Mouse (Mus musculus) c-Kit-negative CD71-positive TER-119-positive erythroid progenitor cells, embryonic 14.5 days (primary cell): ENCODE data around the gene Ube2u.
"Not testable (repeated sequence)": the region's sequence is repeated elsewhere in the genome, so short reads cannot be mapped to it uniquely, and the experiment has no call there.

ENCODE experiments used
- DNase-seq: peaks from one replicate; pipeline ENCODE4 v3.0.0-alpha.2; 2013; ENCODE audit warnings: low read depth, low spot score

Gene Ube2u

GRCm38 (mm10) chr4:100478592-100479321 is at the start of gene Ube2u:
Gene Ube2u (plus strand): TSS chr4:100478849.
- DNase-seq, result no peak

- DNase-seq, result no peak
Observed at GRCm38 (mm10) chr4:100429371-100429900, 49.2 kb upstream of the Ube2u start.

DNA sequence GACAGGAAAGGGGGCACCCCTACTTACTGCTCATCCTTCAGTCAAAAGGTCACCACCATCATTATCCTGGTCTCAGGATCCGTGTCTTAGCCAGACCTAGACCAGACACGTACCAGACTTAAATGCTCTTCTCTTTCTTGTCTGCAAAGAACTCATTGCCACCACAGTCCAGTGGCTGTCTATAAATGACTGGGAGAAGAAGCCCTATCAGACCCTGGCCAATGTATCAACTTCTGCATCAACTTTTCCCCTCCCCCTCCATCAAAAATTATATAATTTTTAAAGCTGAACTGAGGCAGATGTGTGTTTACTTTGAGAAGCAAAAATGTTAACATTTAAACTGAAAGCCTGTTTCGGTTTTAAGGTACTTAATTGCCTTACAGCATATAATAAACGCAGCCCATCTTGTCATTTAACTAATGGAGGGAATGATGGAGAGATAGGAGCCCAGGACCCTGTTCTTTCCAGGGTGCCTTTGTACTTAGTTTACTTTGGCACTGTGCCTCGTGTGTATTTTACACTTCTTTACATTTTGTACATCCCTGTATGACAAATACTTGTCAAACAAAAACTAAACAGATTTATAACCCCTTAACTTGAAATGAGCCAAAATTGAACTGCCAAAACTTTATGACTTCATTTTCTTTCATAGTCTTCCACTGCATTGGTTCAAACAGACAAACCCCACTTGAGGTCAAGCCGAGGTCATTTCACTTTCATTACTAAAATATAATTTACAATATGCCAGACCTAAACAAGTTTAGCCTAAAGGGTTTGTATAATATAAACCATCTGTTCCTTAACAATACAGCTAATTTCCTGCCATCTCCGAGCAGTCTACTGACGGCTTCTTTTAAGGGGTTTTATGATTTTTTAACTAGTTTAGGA is 43.1 kb upstream of the Ube2u start:
- no peak for DNase-seq

DNA sequence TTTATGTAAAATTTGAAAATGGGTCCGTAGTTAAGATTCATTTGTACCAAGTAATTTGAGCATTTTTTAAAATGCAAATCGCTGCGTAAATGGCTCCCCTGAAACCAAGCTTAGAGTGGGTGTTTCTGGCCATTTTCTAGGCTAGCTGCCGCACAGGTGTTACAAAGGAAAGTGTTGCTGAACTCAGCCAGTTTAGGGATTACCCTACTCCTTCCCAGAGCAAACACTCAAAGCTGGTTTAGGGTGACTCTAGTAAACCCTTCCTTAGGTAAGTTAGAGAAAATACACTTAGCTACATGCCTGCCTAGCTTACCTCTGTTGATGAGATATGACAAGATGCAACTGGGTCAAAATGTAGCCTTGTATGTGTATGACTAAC is 42.5 kb upstream of the Ube2u start:
- no peak for DNase-seq

- DNase-seq, result no peak
Observed at GRCm38 (mm10) chr4:100446897-100447296, 31.8 kb upstream of the Ube2u start.

DNA sequence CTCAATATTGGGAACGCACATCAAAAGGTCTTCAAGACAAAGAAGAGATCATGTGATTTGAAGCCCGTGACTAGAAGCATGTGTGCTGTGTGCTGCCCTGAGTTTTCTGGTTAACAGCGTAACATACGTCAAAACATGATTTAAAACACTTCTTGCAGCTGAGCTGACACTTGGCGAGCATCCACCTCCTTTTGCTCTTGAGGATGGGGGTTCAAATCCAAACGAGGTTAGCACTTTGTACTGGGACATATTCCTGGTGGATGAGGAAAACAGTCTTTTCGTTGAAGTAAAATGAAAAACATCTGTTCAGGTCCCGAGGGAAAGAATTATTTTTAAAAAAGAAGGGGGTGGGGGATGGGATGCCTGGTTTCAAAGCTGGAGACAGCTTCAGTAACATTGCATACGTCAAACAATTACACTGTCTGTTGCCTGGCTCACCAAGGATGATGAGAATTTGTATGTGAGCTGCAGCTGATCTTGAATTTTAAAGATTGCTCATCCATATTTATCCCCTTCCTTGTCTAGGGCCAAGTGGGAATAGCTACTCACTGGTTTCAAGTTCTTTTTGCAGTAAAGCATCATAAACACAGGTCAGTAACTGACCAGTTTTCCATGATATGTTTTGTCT is 16.0 kb upstream of the Ube2u start:
- no peak for DNase-seq

DNA sequence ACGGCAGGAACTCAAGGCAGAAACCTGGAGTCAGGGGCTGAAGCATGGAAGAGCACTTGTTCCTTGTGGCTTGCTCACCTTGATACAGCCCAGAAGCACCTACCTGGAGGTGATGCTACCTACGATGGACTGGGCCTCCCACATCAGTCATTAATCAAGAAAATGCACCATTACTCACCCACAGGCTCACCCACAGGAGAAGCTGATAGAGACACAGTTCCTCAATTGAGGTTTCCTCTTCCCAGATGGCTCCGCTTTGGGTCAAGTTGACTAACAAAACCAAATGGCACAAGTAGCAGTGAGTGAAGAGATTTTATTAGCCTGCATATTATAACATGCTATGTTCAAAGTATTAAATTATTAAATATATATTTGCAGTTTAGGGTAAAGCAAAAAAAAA is 9.8 kb downstream of the Ube2u start:
- no peak for DNase-seq

DNA sequence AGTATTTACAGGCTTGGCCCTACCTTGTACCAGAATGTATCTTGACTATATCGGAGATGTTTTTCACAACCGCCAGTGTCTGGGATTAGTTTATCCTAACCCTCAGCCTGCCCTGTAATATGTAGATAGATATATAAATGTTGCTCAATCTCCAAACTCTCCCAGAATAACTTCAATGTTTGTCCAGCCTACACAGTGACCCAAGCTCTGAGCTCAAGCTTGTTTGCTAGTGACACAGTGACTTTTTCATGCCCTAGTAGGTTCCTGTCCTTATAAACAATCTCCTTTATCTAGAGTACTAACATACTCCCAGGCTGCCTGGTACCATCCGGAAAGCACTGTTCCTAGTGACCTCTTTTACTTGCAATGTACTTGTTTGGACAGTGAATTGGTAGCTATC is 16.5 kb downstream of the Ube2u start:
- DNase-seq, result no peak

DNA sequence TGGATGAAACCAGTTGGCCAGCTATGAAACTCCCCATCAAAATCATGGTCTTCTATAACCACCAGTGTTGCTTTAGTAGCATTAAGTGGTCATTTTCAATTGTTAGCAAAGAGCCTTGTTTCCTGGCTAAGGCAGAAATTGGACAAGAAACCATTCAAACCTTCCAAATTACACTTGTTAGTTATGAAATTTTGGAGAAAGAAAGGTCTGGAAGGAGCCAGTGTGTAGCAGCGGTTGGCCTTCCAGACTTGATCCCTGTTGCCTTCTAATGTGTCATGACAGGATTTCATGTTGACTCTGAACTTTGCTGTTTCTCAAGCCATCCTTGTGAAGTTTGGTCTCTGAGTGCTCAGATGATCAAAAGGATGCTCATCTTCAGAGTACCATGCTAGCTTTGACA is 17.9 kb downstream of the Ube2u start:
- DNase-seq, result no peak

- DNase-seq, result no peak
Observed at GRCm38 (mm10) chr4:100498192-100498591, 19.5 kb downstream of the Ube2u start.

- DNase-seq, result not testable (repeated sequence)
Observed at GRCm38 (mm10) chr4:100499037-100499601, 20.5 kb downstream of the Ube2u start.

- DNase-seq, result no peak
Observed at GRCm38 (mm10) chr4:100503337-100503736, 24.7 kb downstream of the Ube2u start.

GRCm38 (mm10) chr4:100517646-100518045 is 39.0 kb downstream of the Ube2u start:
- DNase-seq, result no peak

DNA sequence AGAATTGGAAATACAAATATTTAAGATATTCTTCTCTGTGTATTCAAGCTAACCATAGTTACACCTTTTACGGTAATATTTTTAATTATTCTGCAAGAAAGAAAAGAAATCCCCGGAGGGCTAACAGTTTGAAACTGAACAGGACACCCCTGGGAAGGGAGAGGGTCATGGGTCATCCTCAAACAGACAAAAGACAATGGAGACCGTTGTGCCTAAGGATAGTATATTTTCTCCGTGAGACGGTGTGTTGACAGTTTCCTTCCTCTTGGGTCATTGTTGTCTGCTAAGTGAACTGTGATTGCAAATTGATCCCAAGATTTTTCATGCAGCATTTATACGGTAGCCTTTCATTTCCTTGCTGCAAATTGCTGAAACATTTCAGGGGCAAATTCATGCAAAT is 43.9 kb downstream of the Ube2u start:
- no peak for DNase-seq

DNA sequence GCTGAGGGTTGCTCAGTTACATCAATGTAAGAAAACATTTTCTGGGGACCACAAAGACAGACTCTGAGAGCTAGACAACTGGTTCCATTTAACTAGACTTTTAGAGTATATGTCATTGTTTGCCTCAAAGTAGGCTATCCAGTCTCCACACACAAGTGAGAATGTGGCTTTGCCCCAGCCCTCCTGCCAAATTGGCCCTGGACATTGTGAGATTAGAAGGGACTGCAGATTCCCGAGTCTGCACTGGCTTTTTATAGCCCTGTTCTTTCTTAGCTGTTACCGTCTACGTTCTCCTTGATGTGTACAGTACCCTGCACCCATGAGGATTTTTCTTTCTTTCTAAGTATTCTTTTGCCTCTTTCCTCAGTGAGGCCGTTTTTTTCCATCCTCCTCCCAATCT is 46.1 kb downstream of the Ube2u start:
- DNase-seq, result no peak

- no peak for DNase-seq
Observed at GRCm38 (mm10) chr4:100526296-100526695, 47.6 kb downstream of the Ube2u start.

GRCm38 (mm10) chr4:100527086-100527485 is 48.4 kb downstream of the Ube2u start:
- no peak for DNase-seq

- no peak for DNase-seq
Observed at GRCm38 (mm10) chr4:100527554-100528001, 48.9 kb downstream of the Ube2u start.

DNA sequence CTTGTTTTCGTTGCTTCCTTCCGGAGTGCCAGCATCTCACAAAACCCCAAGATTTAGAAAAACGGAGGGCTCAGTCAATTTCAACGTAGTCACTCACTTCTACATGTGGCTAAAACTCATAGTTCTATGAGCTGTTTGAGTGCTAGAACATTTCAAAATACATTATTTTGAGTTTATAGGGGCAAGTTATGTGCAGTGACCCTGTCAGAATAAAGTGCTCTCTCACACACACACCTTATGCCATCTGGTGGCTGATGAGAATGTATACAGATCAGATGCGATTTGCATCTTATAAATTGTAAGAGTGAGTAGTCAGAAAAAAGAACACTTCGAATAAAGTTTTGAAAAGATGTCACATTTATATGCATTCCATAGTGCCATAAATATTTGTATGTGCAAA is 55.0 kb downstream of the Ube2u start:
- no peak for DNase-seq

GRCm38 (mm10) chr4:100534946-100535345 is 56.3 kb downstream of the Ube2u start:
- no peak for DNase-seq

DNA sequence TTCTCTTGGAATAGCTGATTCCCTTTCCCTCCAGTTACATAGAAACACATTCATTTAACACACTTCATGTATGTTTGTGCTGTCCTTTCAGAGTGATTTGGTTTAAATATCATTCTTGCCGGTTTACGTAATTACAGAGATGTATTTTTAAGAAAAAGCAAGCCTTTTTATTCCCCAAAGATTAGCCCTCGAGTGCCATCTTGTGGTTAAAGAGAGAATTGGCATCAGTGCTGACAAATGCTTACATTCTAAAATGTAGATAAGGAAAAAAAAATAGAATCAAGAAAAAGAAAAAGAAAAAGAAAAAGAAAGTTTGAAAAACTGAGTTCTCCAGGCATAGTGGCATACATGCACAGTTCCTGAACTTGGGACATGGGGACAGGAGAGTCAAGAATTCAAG is 59.2 kb downstream of the Ube2u start:
- no peak for DNase-seq

DNA sequence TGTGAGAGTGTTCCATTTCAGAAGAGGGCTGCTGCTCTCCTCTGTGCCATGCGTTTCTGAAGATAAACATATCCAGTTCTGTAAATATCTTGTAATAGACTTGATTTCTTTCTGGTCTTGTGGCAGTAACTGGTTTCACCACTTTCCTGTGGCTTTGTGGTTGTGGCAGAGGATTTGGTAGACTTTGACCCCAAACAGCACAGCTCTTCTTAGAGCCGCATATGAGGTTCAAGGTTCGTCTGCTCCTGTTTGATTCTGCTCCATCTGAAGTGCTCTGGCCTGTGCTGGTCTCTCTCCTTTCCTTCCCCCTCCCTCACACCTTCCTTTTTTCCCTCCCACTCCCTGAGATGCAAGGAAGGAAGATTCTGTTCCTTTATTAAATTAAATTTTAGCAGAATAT is 60.8 kb downstream of the Ube2u start:
- DNase-seq, result no peak
